ENCODE assay signal across 21 mouse cellular contexts in the genomic region with DNA sequence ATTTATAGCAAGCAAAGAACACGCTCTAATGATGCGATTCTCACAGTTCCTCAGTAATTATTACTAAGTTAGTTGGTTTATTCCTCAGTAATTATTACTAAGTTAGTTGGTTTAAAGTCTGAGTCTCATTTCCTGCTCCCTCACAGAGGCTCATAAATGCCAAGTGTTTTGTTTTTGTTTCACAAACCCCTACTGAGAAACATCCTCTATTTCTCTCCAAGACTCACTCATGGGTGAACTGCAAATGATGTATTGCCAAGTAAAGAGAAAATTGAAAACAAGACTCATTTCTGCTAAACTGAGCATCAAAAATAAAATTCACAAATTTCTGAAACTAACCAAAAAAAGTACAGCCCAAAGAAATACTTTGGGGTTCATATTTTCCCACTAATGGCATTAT. TPM values are rescaled to one million over a fixed set of nuclear protein-coding genes. Genes with fewer than 3 reads are reported as not detected.
"Had no signal": no experiment of that assay in that cellular context is flagged by ENCODE, and none has a peak within 500 bp of the region (broad histone marks: within the 10 kb centered on the region; RNA-seq: fewer than 3 reads in every experiment).

No protein-coding gene starts in this region.

- H3K9me3 ChIP-seq: limb, embryonic 13.5 days; megakaryocyte, embryonic 14.5 days; midbrain, embryonic 15.5 days; neural tube, embryonic 13.5 days had no signal

- H3K36me3 ChIP-seq: midbrain, embryonic 15.5 days had no signal

- H3K4me3 ChIP-seq: layer of hippocampus, adult 2 months; limb, embryonic 13.5 days; midbrain, embryonic 15.5 days; neural tube, embryonic 13.5 days had no signal

- H3K27me3 ChIP-seq: limb, embryonic 13.5 days; midbrain, embryonic 15.5 days; neural tube, embryonic 13.5 days had no signal

- ATAC-seq: lung, postnatal 0 days; midbrain, embryonic 15.5 days had no signal

- H3K27ac ChIP-seq: layer of hippocampus, adult 2 months; limb, embryonic 13.5 days; liver, embryonic 14.5 days; macrophage; midbrain, embryonic 15.5 days; neural tube, embryonic 13.5 days; stomach, postnatal 0 days had no signal

- DNase-seq: kidney, adult 18-20 months; kidney, postnatal 10 days; kidney, postnatal 4 days; left cerebral cortex, postnatal 4 days; lung, adult 18-20 months; right cerebral cortex, postnatal 25 days had no signal

- H3K4me1 ChIP-seq: midbrain, embryonic 15.5 days; neural tube, embryonic 13.5 days had no signal

RNA-seq across cellular contexts. Expression of a gene that starts 58.4 kb away (rescaled TPM):
- total RNA-seq: left cerebral cortex, postnatal 10 days; liver, adult 2 months; monocyte, adult 5-6 weeks had no signal
- polyA plus RNA-seq: kidney, embryonic 14.5 days; liver, adult 2 months; midbrain, embryonic 11.5 days; neural tube, embryonic 13.5 days; small intestine, adult 2 months; stomach, postnatal 0 days had no signal
